Mouse (Mus musculus) G1E (cell line): ENCODE data around the gene Spef2.

Source experiments
- CTCF ChIP-seq: IDR thresholded peaks from 2 replicates; pipeline ENCODE4 v1.5.1; 2012; ENCODE audit warnings: low read depth, low read length, inconsistent platforms, mixed read lengths
- GATA1 ChIP-seq: IDR thresholded peaks from 2 replicates; pipeline ENCODE4 v1.6.1; 2012; ENCODE audit warnings: borderline replicate concordance, low read length, inconsistent platforms, mixed read lengths
- GATA2 ChIP-seq: IDR thresholded peaks from 2 replicates; pipeline ENCODE4 v1.6.1; 2012; ENCODE audit warnings: low read depth, low read length, inconsistent platforms, borderline replicate concordance
- TAL1 ChIP-seq: conservative IDR thresholded peaks from 2 replicates; pipeline ENCODE4 v1.6.1; 2012; ENCODE audit warnings: low read depth, low read length, inconsistent platforms, mixed read lengths

- TF ChIP-seq CTCF (no peak), TAL1 (no peak), GATA2 (no peak), GATA1 (no peak)
These were observed 39.8 kb upstream of the Spef2 start for GRCm38 (mm10) chr15:9788245-9789030.
